Mouse (Mus musculus) c-Kit-positive CD71-negative TER-119-negative erythroid progenitor cells, embryonic 14.5 days (primary cell): ENCODE data around the gene Slc38a10.

ENCODE experiments used
- DNase-seq: peaks from one replicate; pipeline ENCODE4 v3.0.0-alpha.2; 2013; ENCODE audit warnings: low read depth

The Slc38a10 gene

DNA sequence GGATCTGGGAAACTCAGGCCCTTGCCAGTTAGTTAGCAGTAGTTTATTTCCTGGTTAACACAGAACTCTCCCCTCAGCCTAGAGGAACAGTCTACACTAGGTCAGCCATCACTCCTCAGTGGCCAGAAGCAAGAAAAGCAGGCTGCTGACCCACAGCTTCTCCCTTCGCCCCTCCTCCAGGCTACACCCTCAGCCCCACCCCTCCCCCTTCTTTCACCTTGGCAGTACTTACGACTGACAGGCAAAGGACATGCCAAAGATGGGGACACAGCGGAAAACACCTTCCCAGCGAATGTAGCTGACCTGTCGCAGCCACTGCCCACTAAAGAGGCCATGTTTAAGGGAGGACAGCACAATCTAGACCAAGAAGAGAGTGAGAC is 13.5 kb downstream of the Slc38a10 start:
- no peak for DNase-seq

DNA sequence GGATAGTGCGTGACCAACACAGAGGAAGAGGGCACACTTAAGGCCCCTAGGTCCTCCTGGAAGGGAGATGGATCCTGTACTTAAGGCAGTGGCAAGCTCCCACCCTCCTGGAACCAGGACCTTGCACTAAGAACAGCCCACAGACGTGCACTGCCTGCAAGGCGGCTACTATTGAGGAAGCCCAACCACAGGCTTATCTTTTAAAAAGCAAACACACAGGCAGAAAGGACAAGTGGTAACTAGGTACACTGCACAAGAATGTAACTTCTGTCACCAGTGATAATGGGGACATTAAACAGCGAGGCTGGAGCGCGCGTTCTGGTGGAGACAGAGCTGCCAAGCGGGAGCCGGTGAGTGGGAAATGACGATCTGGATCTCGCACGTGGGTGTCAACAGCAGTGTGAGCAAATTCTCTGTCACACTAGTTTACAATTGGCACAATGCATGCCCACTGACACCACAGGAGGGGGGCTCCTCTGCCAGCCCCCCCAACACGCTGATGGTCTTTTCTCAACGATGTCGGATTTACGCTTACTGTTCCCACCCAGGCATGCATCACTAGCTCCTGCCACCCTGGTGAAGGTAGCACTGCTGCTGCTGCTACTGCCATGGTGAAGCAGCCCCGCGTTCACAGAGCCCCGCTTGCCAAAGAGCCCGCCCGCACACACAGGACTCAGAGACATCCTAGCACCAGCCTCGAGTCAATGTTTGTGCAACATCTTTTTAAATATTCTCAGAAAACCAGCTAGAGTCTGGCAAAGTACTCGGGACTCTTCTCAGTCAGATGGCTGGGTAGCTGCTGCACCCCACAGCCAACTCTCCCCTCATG is 14.1 kb downstream of the Slc38a10 start:
- DNase-seq = peak; percentile 25

DNA sequence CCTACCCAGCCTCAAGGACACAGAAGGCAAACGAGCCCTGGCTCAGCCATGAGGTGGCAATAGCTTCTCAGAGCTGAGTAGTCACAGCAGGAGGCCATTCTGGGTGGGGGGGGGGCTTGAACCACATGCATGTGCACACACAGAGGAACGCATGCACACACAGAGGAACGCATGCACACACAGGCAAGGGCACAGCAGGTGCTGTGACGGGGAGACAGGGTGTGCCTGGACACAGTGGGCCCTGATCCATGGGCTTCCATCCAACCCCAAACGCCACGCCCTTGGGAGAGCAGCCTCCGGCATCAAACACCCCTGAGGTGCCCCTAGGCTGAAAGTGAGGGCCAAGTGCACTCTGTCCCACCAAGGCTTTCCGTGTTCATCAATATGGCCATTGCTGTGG is 15.0 kb downstream of the Slc38a10 start:
- no peak for DNase-seq

DNA sequence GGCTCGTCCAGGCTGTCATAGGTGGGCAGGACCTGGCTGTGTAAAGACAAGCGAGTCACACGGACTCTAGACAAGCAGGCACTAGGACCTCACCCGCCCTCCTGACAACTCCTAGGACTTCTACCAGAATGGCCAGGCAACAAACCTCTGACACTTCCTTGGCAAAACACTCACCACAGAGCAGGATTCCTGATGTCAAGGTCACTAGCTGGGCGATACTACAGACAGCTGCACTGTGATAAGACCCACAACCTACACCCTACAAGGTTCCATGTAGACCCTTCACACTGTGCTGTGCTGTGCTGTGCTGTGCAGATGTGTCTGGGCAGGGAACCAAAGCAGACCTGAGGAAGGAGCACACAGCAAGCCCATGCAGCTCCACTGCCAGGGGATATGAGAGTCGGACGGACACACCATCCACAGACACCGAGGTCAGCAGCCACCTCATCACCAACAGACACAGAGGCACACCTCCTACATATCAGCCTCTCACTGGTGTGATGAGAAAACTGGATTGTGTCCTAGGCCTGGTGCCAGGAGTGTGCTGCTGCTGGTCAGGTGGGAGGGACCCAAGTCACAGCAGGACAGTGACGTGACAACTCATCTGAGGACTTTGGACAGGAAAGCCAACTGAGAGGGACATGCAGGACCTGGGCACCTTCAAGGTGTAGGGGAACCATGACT is 16.2 kb downstream of the Slc38a10 start:
- DNase-seq = no peak

DNA sequence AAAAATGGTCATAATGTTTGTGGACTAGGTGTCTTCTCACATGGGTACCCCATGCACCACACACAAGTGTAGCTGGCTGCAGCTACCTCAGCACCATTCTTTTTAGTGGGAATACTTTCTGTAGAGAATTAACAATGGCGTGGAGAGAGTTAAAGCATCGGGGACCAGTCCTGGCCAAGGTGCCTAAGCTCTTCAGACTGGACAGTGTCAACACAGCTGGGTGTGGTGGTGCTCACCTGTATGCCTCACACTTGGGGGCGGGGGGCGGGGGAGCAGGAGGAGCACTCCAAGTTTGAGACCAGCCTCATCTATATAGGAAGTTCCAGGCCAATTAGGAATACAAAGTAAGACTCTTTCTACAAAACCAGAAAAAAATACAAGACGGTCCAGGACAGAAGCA is 17.0 kb downstream of the Slc38a10 start:
- no peak for DNase-seq

DNA sequence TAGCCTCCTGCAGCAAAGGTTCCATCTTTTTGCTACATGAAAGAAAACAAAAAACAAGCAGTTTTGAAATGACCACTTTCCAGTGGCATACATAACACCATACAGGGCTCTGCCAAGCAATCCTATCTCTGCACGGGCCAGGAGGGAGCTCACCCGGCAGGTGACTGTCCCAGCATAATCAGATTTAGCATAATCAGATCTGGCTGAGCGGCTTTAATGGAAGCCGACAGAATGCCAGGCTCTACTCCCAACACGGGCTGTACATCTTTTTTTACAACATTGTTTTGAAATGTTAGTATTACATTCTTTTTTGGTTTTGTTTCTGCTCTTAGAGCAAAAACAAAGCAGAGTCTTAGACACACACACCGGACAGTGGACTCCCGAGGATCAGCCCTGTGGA is 21.9 kb downstream of the Slc38a10 start:
- no peak for DNase-seq

DNA sequence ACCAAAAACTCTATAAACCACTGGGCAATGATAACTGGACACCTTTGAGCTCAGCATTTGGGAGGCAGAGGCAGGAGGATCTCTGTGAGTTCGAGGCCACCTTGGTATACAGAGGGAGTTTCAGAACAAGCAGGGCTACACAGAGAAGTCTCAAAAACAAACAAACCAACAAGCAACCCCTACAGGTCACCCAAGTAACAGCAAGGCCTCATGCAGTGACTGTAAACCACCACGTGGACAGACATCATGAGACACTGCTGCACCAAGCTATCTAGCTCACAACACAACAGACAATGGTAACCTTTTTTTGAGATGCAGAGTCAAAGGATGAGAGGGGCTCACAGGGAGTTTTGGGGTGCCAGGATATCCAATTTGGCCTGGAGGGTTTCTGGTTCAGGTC is 24.3 kb downstream of the Slc38a10 start:
- no peak for DNase-seq

DNA sequence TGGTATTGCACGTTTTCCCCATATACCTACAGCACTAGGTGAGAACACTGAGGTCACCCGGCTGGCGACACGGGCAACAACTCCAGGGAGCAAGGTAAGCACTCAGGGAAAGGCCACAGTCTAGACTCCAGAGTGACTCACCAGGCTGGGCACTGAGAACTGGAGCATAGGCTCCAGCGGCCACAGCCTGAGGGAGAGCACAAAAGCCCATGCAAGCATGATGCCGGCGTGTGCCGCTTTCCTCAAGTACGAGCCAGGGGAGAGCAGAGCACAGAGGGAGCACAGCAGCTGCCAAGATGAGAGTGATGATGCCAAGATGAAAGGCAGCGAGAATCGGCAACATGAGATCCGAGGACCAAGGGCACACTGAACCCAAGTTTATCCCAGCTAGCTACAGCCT is 29.0 kb downstream of the Slc38a10 start:
- no peak for DNase-seq

DNA sequence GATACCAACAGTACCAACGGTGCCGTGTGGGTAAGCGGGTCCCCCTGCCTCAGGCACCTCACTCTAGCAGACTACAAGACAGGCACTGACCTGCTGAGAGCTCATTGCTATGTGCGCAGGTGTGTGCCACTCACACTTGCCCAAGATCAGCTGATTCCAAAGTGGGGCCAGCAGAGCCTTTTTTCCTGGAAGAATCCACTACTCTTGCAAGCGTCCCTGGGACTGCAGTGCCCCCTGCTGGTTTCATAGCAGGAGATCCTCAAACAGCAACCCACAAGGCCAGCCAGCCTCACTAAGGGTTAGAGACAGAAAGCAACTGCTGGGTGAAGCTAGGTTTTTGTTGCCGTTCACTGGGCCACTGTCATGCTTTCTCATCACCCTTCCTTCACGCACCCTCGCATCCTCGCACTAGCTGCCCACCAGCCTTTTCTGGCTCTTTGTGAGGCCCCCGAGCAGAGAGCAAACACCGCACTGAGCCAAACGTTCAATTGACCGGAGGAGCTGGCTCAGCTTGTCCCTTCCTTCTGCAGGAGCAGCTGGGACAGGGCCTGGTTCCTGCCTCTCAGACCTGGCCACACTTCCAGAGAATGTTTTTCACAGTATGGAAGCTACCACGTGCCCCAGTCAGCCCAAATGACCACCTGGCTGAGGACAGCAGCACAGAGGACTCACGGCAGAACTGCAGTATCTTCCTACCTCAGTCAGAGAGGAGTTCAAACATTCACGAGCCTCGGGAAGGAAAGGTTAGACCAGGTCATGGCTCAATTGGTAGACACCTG is 30.3 kb downstream of the Slc38a10 start:
- DNase-seq = peak; percentile 42

DNA sequence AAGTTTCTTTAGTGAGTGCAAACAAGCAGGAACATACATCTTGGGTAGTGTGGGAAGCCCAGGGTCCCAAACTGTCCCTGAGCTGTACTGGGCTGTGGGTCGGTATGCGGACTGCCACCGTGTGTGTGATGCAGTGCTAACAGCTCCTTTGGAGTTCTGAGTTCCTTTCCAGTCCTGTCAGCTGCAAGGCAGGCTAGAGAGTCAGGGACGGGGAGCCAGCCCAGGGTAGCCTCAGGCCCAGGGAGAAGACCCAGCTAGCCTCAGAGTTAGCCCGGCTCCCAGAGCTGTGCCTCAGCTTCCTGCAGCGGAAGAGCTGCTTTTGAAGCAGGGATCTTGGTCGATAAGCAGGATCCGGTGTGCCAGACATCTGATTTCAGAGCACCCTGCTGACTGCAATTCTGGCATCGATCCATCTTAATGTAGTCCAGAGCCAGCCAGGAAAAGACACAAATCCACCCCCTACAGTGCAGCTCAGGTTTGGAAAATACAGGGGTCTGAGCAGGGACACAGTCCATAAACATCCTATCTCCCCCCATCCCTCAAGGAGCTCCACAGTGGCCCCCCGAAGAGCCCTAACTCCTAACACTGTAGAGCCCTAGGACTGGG is 31.1 kb downstream of the Slc38a10 start:
- DNase-seq = no peak

DNA sequence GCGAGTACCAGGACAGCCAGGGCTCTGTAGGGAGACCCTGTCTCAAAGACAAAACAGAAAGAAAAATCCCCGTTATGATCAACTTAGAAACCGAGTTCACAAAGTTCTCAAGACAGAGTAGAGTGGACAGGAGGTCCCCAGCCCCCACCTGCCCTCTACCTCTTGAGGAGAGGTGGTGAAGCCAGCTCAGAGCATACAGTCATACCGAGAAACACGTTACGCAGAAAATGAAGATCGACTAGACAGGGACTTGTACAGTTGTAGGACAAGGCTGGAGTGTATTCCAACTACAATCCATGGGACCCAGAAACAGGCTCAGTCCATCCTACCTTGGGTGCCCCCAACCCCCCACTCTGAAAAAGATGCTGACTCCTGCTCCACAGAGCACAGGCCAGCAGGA is 32.0 kb downstream of the Slc38a10 start:
- no peak for DNase-seq

DNA sequence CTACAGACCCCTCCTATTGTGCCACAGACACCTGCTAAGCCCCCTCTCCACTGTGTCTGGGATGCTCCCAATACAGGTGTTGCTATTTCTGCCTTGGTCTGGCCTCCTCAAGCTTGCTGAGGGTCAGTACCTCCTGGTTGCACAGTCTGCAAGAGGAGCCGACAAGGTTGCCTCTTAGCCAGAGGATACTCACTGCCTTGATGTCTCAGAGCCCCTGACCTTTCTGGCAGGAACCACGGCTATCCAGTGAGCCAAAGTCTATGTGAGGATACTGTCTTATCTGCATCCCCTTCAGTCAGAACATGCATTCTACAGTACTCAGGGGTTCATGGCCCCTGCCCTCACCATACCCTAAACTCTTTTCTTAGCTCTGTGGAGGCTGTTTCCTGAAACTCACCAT is 33.5 kb downstream of the Slc38a10 start:
- no peak for DNase-seq

DNA sequence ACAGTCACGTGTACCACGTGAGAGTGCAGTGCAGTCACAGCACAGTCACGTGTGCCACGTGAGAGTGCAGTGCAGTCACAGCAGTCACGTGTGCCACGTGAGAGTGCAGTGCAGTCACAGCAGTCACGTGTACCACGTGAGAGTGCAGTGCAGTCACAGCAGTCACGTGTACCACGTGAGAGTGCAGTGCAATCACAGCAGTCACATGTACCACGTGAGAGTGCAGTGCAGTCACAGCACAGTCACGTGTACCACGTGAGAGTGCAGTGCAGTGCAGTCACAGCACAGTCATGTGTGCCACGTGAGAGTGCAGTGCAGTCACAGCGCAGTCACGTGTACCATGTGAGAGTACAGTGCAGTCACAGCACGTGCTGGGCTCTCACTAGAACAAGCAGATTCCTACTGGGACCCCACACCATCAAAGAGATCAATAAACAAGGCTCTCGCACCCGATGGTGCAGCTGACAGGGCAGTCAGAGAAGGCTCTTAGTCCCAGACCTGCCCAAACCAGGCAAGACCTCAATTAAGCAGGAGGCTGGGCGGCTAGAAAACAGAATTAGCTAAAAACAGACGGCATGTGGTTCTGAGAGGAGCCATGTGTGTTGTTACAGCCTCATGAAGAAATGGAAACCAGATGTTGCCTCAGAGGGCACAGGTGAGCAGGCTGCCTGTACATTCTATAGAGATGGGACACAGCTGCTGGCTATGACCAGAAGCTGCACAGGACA is 36.5 kb downstream of the Slc38a10 start:
- DNase-seq = no peak

DNA sequence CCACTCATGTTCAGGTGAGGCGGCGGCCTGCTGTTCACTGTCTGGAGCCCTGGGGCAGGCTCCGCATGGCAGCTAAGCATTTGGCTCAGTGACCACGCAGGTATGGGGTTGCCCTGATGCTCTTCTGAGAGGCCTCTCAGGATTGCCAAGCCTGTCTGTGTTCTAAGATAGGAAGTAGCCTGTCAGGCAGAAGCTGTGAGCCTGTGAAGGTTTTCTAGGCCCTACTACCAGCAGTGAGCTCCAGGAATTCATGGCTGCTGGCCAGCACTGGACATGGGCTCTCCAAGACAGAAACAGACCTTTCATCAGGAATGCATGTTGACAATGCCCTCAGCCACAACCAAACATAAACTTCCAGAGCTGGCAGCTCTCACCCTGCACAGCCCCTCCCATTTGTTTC is 39.0 kb downstream of the Slc38a10 start:
- no peak for DNase-seq

DNA sequence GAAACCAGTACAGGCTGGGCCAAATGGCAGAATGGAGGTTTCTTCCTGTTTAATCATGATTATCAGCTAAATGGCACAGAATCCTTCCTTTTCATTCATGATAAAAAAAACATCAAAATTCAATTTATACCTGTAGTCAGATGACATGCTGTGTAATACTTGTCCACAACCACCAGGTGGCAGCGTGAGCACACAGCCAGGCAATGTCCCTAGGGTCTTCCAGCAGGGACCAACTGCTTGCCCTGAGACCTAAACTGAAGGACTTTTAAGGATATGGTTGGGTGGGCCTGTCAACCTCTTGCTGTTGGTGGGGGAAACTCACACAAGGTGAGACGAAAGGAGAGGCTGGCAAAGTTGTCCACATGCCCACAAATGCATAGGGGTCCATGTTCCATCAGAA is 40.1 kb downstream of the Slc38a10 start:
- peak; percentile 43 for DNase-seq

DNA sequence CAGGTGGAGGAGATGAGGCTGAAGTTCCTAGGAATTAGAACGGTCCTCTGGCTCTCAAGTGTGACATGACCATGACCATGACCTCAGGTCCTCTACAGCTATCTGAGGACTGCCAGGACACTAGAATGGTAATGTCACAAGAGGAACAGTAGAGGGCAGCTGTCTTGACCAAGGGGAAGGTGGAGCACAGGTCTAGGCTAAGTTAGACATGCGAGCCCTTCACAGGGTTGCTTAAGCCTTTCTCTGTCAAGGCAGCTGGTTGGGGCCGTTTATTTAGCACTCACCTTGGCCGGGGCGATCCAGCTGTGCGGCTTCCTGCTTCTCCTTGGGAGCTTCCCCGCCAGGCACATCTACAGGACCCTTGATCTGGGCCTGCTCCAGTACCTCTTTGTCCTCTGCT is 40.6 kb downstream of the Slc38a10 start:
- no peak for DNase-seq

DNA sequence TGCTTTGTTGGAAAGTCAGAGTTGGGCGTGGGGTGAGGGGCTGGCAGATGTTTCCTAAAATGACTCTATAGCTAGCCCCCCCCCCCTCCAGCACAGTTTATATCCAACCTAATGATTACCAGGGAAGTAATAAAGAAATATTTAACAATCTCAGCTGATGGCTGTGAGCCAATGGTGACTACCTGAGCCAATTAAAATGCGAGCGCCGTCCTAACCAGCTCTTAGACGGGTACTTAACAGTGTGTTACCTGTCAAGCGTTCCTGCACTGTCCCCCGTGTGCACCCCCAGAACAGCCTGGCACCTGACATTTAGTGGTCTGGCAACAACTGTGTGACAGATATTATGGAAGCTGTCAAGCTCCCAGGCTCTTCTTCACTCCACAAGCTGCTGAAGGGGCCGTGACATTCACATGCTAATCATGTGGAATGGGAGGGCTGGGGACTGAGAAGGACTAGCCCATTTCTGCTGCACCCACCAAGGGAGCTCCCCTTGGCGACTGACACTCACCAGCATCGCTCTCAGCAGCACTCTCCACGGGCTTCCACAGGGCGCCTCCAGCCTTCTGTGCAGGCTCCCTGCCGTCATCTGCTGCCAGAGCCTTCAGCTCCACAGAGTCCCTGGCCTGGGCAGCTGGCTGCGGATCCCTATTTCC is 41.5 kb downstream of the Slc38a10 start:
- DNase-seq = no peak

DNA sequence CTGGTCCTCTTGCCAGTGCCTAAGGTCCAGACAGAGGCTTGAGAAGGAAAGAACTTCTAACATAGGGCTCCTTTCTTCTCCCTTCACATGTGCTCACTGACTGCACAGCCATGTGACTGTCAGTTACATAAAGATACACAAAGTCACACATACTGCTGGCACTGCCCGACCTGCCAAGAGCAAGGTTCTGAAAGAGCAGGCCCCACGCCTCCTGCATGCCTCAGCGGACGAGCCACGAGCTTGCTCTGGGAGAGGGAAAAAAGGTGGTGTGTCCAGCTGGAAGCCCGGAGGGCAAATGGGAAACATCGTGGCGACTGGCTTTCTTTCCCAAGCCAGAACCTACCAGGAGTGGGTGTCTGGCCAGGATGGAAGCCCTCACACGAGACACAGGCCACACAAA is 43.4 kb downstream of the Slc38a10 start:
- DNase-seq = no peak

DNA sequence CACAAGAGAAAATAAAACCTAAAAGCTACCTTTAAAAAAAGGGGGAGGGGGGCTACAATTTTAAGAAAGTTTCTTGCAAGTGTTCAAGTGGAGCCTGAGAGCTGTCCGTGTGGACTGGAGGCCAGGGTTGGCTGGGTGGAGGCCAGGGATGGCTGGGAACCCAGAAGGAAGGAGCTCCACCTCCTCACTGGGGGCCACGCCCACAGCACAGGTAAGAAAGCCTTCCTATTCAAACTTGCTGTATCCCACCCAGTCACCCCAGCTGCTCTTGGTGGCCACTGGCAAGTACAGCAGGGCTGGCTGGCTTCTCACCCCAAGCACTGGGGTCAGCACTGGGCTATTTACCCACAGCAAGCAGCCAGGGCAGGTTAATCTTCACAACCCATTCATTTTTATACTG is 44.1 kb downstream of the Slc38a10 start:
- DNase-seq = no peak

DNA sequence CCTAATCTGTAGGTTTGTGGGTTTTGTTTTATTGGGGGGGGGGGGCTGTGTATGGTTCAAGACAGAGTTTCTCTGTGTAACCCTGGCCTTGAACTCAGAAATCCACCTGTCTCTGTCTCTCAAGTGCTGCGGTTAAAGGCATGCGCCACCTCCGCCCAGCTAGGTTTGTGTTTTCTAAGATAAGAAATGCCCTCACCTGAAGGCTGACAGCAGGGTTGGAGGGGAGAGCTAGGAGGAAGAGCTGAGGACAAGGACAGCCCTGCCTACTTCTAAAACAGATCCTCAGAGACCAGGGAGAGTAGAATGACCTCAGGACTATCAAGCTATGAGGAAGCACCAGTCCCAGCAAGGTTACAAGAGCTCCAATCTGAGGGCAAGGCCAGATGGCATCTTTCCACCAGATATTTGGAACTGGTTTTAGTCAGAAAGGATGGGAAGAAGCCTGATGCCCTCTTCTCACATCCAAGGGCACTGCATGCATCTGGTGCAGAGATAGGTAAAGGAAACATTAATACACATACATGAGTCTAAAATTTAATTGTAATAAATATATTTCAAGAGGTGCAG is 47.6 kb downstream of the Slc38a10 start:
- DNase-seq = no peak

DNA sequence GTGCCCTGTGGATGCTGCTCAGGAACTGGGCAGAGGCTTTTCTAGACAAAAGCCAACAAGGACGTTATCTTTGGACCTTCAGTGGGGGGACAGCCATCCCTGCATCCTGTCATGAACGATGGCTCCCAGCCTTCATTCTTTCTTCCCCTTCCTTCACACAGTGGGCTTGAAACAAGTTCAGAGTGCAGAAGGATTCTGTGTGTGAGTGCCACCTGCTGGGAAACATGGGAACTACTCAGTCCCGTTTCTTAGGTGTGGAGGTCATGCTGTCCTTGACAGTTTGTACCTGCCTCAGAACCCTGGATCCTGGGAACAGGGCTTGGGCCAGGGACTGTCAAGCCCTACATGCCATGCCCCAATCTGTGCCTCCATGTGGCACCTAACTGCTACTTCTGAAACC is 50.1 kb downstream of the Slc38a10 start:
- DNase-seq = peak; percentile 72
